Mouse (Mus musculus) kidney, embryonic 15.5 days (tissue): ENCODE data around the gene Gcgr. TPM values are rescaled to one million over a fixed set of nuclear protein-coding genes. Genes with fewer than 3 reads are reported as not detected.

ENCODE experiments used
- ATAC-seq: fragments of 200-750 bp; cut with Nextera tagmentation; replicated peaks from 2 replicates; pipeline ENCODE4 v1.8.0; 2017; ENCODE audit warnings: moderate TSS enrichment; ENCODE audit not compliant: low FRiP score
- H3K27ac ChIP-seq: fragments of 300-500 bp; sonication (generic); 2 replicates; pipeline ENCODE4 v1.5.1; 2015; ENCODE audit warnings: mild to moderate bottlenecking, inconsistent platforms
- H3K27me3 ChIP-seq: fragments of 300-500 bp; sonication (generic); 2 replicates; pipeline ENCODE4 v1.6.1; 2015; ENCODE audit warnings: inconsistent platforms
- H3K36me3 ChIP-seq: fragments of 300-500 bp; sonication (generic); 2 replicates; pipeline ENCODE4 v1.6.1; 2015; ENCODE audit warnings: inconsistent platforms
- H3K4me1 ChIP-seq: fragments of 300-500 bp; sonication (generic); 2 replicates; pipeline ENCODE4 v1.6.1; 2015; ENCODE audit warnings: inconsistent platforms
- H3K4me2 ChIP-seq: fragments of 300-500 bp; sonication (generic); 2 replicates; pipeline ENCODE4 v1.6.1; 2015; ENCODE audit warnings: moderate library complexity, mild to moderate bottlenecking, inconsistent platforms
- H3K4me3 ChIP-seq: fragments of 300-500 bp; sonication (generic); replicated peaks from 2 replicates; pipeline ENCODE4 v1.5.1; 2015; ENCODE audit warnings: mild to moderate bottlenecking, inconsistent platforms
- H3K9ac ChIP-seq: fragments of 300-500 bp; sonication (generic); 2 replicates; pipeline ENCODE4 v1.6.1; 2015; ENCODE audit warnings: mild to moderate bottlenecking, inconsistent platforms
- H3K9me3 ChIP-seq: fragments of 300-500 bp; sonication (generic); replicated peaks from 2 replicates; pipeline ENCODE4 v1.6.1; 2016; ENCODE audit warnings: inconsistent platforms
- WGBS: fragments of 180-500 bp; shearing (Covaris S2); methylation state at CpG from one replicate; pipeline ENCODE4 v1.1.7; 2015; ENCODE audit warnings: mixed read lengths; 5-methylcytosine and 5-hydroxymethylcytosine counted together
- polyA plus RNA-seq: library from polyadenylated mRNA; unstranded; fragments of >200 nt; fragmentation: Nextera tagmentation; extraction: Ambion mirVana; gene quantifications from 2 replicates; pipeline ENCODE4 v1.2.1, GENCODE M21; 2015

Gene Gcgr
- polyA plus RNA-seq, 1 experiment from 2014 or later: 2.4 TPM

- peak overlapping the region; percentile 82 for H3K4me3 ChIP-seq
- peak overlapping the region; percentile 89 for H3K27ac ChIP-seq
- WGBS: 47% methylated on average over 3 of the region's 3 CpGs
- no peaks in the 10 kb centered on the region for H3K9me3 ChIP-seq
- H3K36me3 ChIP-seq: peaks cover 57% of the 10 kb centered on the region
- H3K9ac ChIP-seq: peak overlapping the region; percentile 75
- H3K4me1 ChIP-seq: peaks cover 51% of the 10 kb centered on the region
- H3K4me2 ChIP-seq: peak overlapping the region; percentile 78
- no peak for ATAC-seq
- H3K27me3 ChIP-seq: no peaks in the 10 kb centered on the region
Observed at GRCm38 (mm10) chr11:120493351-120493750, 37.1 kb upstream of the Gcgr start.

GRCm38 (mm10) chr11:120493911-120494310 is 36.6 kb upstream of the Gcgr start:
- no peaks in the 10 kb centered on the region for H3K9me3 ChIP-seq
- H3K36me3 ChIP-seq: peaks cover 57% of the 10 kb centered on the region
- 0 out of 2 replicates have a peak overlapping the region, but pooled peaks have one; percentile 75 for H3K9ac ChIP-seq
- H3K27ac ChIP-seq: 0 out of 2 replicates have a peak overlapping the region, but pooled peaks have one; percentile 4
- peaks cover 46% of the 10 kb centered on the region for H3K4me1 ChIP-seq
- WGBS: 83% methylated on average over 3 of the region's 3 CpGs
- no peaks in the 10 kb centered on the region for H3K27me3 ChIP-seq
- H3K4me2 ChIP-seq: peak overlapping the region; percentile 78
- peak overlapping the region; percentile 82 for H3K4me3 ChIP-seq
- ATAC-seq: no peak

GRCm38 (mm10) chr11:120497436-120497835 is 33.1 kb upstream of the Gcgr start:
- H3K36me3 ChIP-seq: peaks cover 53% of the 10 kb centered on the region
- no peak overlapping the region for H3K4me2 ChIP-seq
- H3K4me1 ChIP-seq: peaks cover 24% of the 10 kb centered on the region
- no peak for ATAC-seq
- 92% methylated on average over 3 of the region's 3 CpGs for WGBS
- no peak overlapping the region for H3K4me3 ChIP-seq
- no peaks in the 10 kb centered on the region for H3K27me3 ChIP-seq
- no peaks in the 10 kb centered on the region for H3K9me3 ChIP-seq
- H3K9ac ChIP-seq: no peak overlapping the region
- H3K27ac ChIP-seq: no peak overlapping the region

GRCm38 (mm10) chr11:120498226-120498625 is 32.3 kb upstream of the Gcgr start:
- Histone ChIP-seq H3K4me2 (no peak overlapping the region), H3K9ac (no peak overlapping the region), H3K4me3 (no peak overlapping the region), H3K9me3 (no peaks in the 10 kb centered on the region), H3K4me1 (peaks cover 16% of the 10 kb centered on the region), H3K27ac (no peak overlapping the region), H3K36me3 (peaks cover 53% of the 10 kb centered on the region), H3K27me3 (no peaks in the 10 kb centered on the region)
- WGBS: 91% methylated on average over 12 of the region's 12 CpGs
- no peak for ATAC-seq

GRCm38 (mm10) chr11:120498891-120499290 is 31.6 kb upstream of the Gcgr start:
- H3K27me3 ChIP-seq: no peaks in the 10 kb centered on the region
- peaks cover 9% of the 10 kb centered on the region for H3K4me1 ChIP-seq
- no peak overlapping the region for H3K4me2 ChIP-seq
- no peak for ATAC-seq
- 77% methylated on average over 5 of the region's 5 CpGs for WGBS
- H3K9ac ChIP-seq: no peak overlapping the region
- H3K36me3 ChIP-seq: peaks cover 53% of the 10 kb centered on the region
- H3K4me3 ChIP-seq: no peak overlapping the region
- no peaks in the 10 kb centered on the region for H3K9me3 ChIP-seq
- 0 out of 2 replicates have a peak overlapping the region, but pooled peaks have one; percentile 55 for H3K27ac ChIP-seq

GRCm38 (mm10) chr11:120499894-120500293 is 30.6 kb upstream of the Gcgr start:
- Histone ChIP-seq H3K4me1 (peaks cover 6% of the 10 kb centered on the region; the same call in 1 of the 2 replicates), H3K4me3 (no peak overlapping the region), H3K27me3 (no peaks in the 10 kb centered on the region), H3K27ac (peak overlapping the region; percentile 55), H3K4me2 (no peak overlapping the region), H3K36me3 (peaks cover 45% of the 10 kb centered on the region), H3K9me3 (no peaks in the 10 kb centered on the region), H3K9ac (no peak overlapping the region)
- WGBS: 84% methylated on average over 6 of the region's 6 CpGs
- 0 out of 2 replicates have a peak, but pooled peaks have one; percentile 35 for ATAC-seq

- Histone ChIP-seq H3K36me3 (peaks cover 40% of the 10 kb centered on the region), H3K27me3 (no peaks in the 10 kb centered on the region), H3K27ac (peak overlapping the region; percentile 55), H3K4me2 (no peak overlapping the region), H3K4me1 (peaks cover 6% of the 10 kb centered on the region; the same call in 1 of the 2 replicates), H3K4me3 (no peak overlapping the region), H3K9me3 (no peaks in the 10 kb centered on the region), H3K9ac (no peak overlapping the region)
- 21% methylated on average over 3 of the region's 3 CpGs for WGBS
- ATAC-seq: peak; percentile 50; the same call in 1 of the 2 replicates
Observed at GRCm38 (mm10) chr11:120500357-120500756, 30.1 kb upstream of the Gcgr start.

GRCm38 (mm10) chr11:120501018-120501417 is 29.5 kb upstream of the Gcgr start:
- no peak overlapping the region for H3K4me3 ChIP-seq
- H3K9ac ChIP-seq: no peak overlapping the region
- H3K9me3 ChIP-seq: no peaks in the 10 kb centered on the region
- WGBS: 61% methylated on average over 6 of the region's 6 CpGs
- H3K36me3 ChIP-seq: peaks cover 34% of the 10 kb centered on the region
- H3K27me3 ChIP-seq: no peaks in the 10 kb centered on the region
- H3K4me1 ChIP-seq: peaks cover 6% of the 10 kb centered on the region; the same call in 1 of the 2 replicates
- no peak overlapping the region for H3K27ac ChIP-seq
- ATAC-seq: no peak
- no peak overlapping the region for H3K4me2 ChIP-seq

- peaks cover 27% of the 10 kb centered on the region for H3K36me3 ChIP-seq
- no peak overlapping the region for H3K9ac ChIP-seq
- no peak overlapping the region for H3K4me3 ChIP-seq
- H3K9me3 ChIP-seq: no peaks in the 10 kb centered on the region
- no peak overlapping the region for H3K4me2 ChIP-seq
- H3K27ac ChIP-seq: no peak overlapping the region
- 83% methylated on average over 4 of the region's 4 CpGs for WGBS
- no peaks in the 10 kb centered on the region for H3K27me3 ChIP-seq
- H3K4me1 ChIP-seq: peaks cover 9% of the 10 kb centered on the region; the same call in 1 of the 2 replicates
- no peak for ATAC-seq
Observed at GRCm38 (mm10) chr11:120501701-120502100, 28.8 kb upstream of the Gcgr start.

GRCm38 (mm10) chr11:120505661-120506060 is 24.8 kb upstream of the Gcgr start:
- Histone ChIP-seq H3K4me3 (no peak overlapping the region), H3K9ac (no peak overlapping the region), H3K4me1 (peaks cover 13% of the 10 kb centered on the region), H3K9me3 (no peaks in the 10 kb centered on the region), H3K36me3 (no peaks in the 10 kb centered on the region), H3K27me3 (no peaks in the 10 kb centered on the region), H3K4me2 (no peak overlapping the region), H3K27ac (no peak overlapping the region)
- 79% methylated on average over 3 of the region's 3 CpGs for WGBS
- ATAC-seq: no peak

- Histone ChIP-seq H3K9me3 (no peaks in the 10 kb centered on the region), H3K9ac (no peak overlapping the region), H3K27ac (0 out of 2 replicates have a peak overlapping the region, but pooled peaks have one; percentile 48), H3K4me2 (no peak overlapping the region), H3K4me1 (peaks cover 19% of the 10 kb centered on the region), H3K4me3 (no peak overlapping the region), H3K36me3 (no peaks in the 10 kb centered on the region), H3K27me3 (no peaks in the 10 kb centered on the region)
- 57% methylated on average over 4 of the region's 4 CpGs for WGBS
- 0 out of 2 replicates have a peak, but pooled peaks have one; percentile 46 for ATAC-seq
Observed at GRCm38 (mm10) chr11:120506899-120507298, 23.6 kb upstream of the Gcgr start.

- Histone ChIP-seq H3K36me3 (no peaks in the 10 kb centered on the region), H3K27ac (0 out of 2 replicates have a peak overlapping the region, but pooled peaks have one; percentile 48), H3K9me3 (no peaks in the 10 kb centered on the region), H3K4me1 (peaks cover 22% of the 10 kb centered on the region), H3K4me2 (no peak overlapping the region), H3K9ac (no peak overlapping the region), H3K27me3 (no peaks in the 10 kb centered on the region), H3K4me3 (no peak overlapping the region)
- ATAC-seq: no peak
- 67% methylated on average over 13 of the region's 13 CpGs for WGBS
Observed at GRCm38 (mm10) chr11:120507611-120508289, 22.7 kb upstream of the Gcgr start.
